Mouse (Mus musculus) thymus, adult 2 months (tissue): Measurements from ENCODE around the gene Ppfibp1.

Experiments used
- CTCF ChIP-seq: fragments of 200-500 bp; IDR thresholded peaks from 2 replicates; pipeline ENCODE4 v1.5.1; 2012; ENCODE audit warnings: mild to moderate bottlenecking, control low read depth, low read length, moderate library complexity, borderline replicate concordance; ENCODE audit not compliant: control insufficient read depth, poor library complexity, insufficient read depth; ENCODE audit errors: extremely low read depth
- POLR2A ChIP-seq: fragments of 200-500 bp; IDR thresholded peaks from 2 replicates; pipeline ENCODE4 v1.6.1; 2012; ENCODE audit warnings: mild to moderate bottlenecking, low read length, control low read depth, moderate library complexity; ENCODE audit not compliant: control insufficient read depth, poor library complexity, insufficient read depth; ENCODE audit errors: extremely low read depth

DNA sequence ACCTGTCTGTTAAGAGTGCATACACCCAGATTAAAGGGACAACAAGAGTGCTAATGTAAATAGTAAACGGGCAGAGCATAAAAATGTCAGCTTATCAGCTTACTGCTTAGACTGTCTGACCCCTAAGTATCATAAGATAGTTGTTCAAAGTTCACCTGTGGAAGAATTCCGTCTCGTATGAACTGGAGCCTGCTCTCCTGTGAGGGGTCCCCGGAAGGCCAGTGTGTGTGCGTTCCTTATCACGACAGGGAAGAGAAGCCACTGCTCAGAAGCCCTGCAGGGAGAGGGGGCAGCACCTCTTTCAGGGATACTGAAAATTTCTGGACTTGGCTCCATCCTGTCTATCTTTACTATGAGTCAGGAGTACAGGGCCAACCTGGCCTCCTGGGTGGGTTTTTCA, 108.7 kb downstream of the Ppfibp1 start:
- TF ChIP-seq POLR2A, result no peak
- no peak for TF ChIP-seq CTCF
